In the genomic region with DNA sequence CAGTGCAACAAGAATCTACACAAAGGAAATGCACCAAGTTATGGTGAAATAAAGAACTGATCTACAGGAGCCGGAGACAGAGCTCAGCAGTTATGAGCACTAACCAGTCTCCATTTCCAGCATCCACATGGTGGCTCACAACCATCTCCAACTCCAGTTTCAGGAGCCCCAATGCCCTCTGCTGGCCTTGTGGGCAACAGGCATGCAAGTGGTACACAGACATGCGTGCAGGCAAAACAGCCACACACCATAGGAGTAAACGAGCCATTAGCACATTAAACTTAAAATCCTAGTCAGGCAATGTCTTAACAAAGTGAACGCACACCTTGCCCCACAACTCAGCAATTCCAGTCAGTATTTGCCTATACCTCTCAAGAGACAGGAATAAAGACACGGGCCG, we compare ENCODE assay signal across 8 mouse cellular contexts. TPM values are rescaled to one million over a fixed set of nuclear protein-coding genes. Genes with fewer than 3 reads are reported as not detected.
A peak's percentile ranks its signal among the peaks of the same experiment; 100 is the strongest.
DNase-seq lines count a peak whose midpoint lies in the region; ATAC-seq and TF ChIP-seq lines count a peak whose summit lies in the region.

No protein-coding gene starts in this region.

- H3K36me3 ChIP-seq in hindbrain, postnatal 0 days (ENCODE audit: insufficient read depth, low read length): no peaks in the 10 kb centered on the region
- no peaks in the 10 kb centered on the region for H3K36me3 ChIP-seq in hindbrain, embryonic 13.5 days
- H3K36me3 ChIP-seq in liver, embryonic 14.5 days (replicated peaks; ENCODE audit: control insufficient read depth, insufficient read depth, low read depth): no peaks in the 10 kb centered on the region
- H3K36me3 ChIP-seq in forebrain, embryonic 16.5 days (ENCODE audit: control insufficient read depth, insufficient read depth): no peaks in the 10 kb centered on the region

- no peaks in the 10 kb centered on the region for H3K9me3 ChIP-seq in hindbrain, postnatal 0 days (ENCODE audit: low read length)
- no peaks in the 10 kb centered on the region for H3K9me3 ChIP-seq in hindbrain, embryonic 13.5 days
- H3K9me3 ChIP-seq in liver, embryonic 14.5 days (ENCODE audit: control insufficient read depth, low read length): no peaks in the 10 kb centered on the region
- H3K9me3 ChIP-seq in forebrain, embryonic 16.5 days (ENCODE audit: control insufficient read depth, low read length): no peaks in the 10 kb centered on the region

- no peak overlapping the region for H3K4me3 ChIP-seq in hindbrain, postnatal 0 days (ENCODE audit: low read length)
- H3K4me3 ChIP-seq in hindbrain, embryonic 13.5 days: no peak overlapping the region
- no peak overlapping the region for H3K4me3 ChIP-seq in liver, embryonic 14.5 days (ENCODE audit: insufficient read depth in 1 of 2, low read depth in 2 of 2, low read length in 2 of 2)
- no peak overlapping the region for H3K4me3 ChIP-seq in forebrain, embryonic 16.5 days (replicated peaks; ENCODE audit: low read length)

- no peak for TF ChIP-seq EP300 in liver, embryonic 14.5 days (IDR thresholded peaks at IDR 0.05; ENCODE audit: low read depth)

- H3K4me2 ChIP-seq in hindbrain, postnatal 0 days (ENCODE audit: low read depth, low read length): no peak overlapping the region
- H3K4me2 ChIP-seq in hindbrain, embryonic 13.5 days: no peak overlapping the region
- no peak overlapping the region for H3K4me2 ChIP-seq in liver, embryonic 14.5 days (ENCODE audit: low read depth)
- H3K4me2 ChIP-seq in forebrain, embryonic 16.5 days (ENCODE audit: low read length): no peak overlapping the region

- H3K27ac ChIP-seq in hindbrain, postnatal 0 days: no peak overlapping the region
- no peak overlapping the region for H3K27ac ChIP-seq in hindbrain, embryonic 13.5 days
- no peak overlapping the region for H3K27ac ChIP-seq in liver, embryonic 14.5 days
- H3K27ac ChIP-seq in forebrain, embryonic 16.5 days (ENCODE audit: low read length): no peak overlapping the region

- H3K27me3 ChIP-seq in hindbrain, postnatal 0 days (ENCODE audit: insufficient read depth, low read length): no peaks in the 10 kb centered on the region
- no peaks in the 10 kb centered on the region for H3K27me3 ChIP-seq in hindbrain, embryonic 13.5 days
- H3K27me3 ChIP-seq in liver, embryonic 14.5 days (ENCODE audit: control insufficient read depth, insufficient read depth, low read length): no peaks in the 10 kb centered on the region
- H3K27me3 ChIP-seq in forebrain, embryonic 16.5 days (replicated peaks; ENCODE audit: control insufficient read depth, insufficient read depth, low read length): no peaks in the 10 kb centered on the region

- 81% methylated on average over 6 of the region's 6 CpGs for WGBS in hindbrain, postnatal 0 days
- 86% methylated on average over 6 of the region's 6 CpGs for WGBS in hindbrain, embryonic 13.5 days
- 74% methylated on average over 6 of the region's 6 CpGs for WGBS in liver, embryonic 14.5 days (ENCODE audit: insufficient replicate concordance)
- 80% methylated on average over 6 of the region's 6 CpGs for WGBS in forebrain, embryonic 16.5 days

- TF ChIP-seq CTCF in hindbrain, postnatal 0 days (IDR thresholded peaks at IDR 0.05; ENCODE audit: low read depth): peak; percentile 61
- peak; percentile 68 for TF ChIP-seq CTCF in liver, embryonic 14.5 days (IDR thresholded peaks at IDR 0.05; ENCODE audit: low read depth)

- H3K4me1 ChIP-seq in hindbrain, postnatal 0 days (ENCODE audit: insufficient read depth, low read length): no peaks in the 10 kb centered on the region
- H3K4me1 ChIP-seq in hindbrain, embryonic 13.5 days (replicated peaks): peaks cover 1% of the 10 kb centered on the region
- H3K4me1 ChIP-seq in liver, embryonic 14.5 days (replicated peaks; ENCODE audit: control insufficient read depth in 2 of 2, insufficient read depth in 2 of 2, low read length in 1 of 2): peaks cover 3% of the 10 kb centered on the region in 2 experiments; a peak in 2 of 4 replicates
- H3K4me1 ChIP-seq in forebrain, embryonic 16.5 days (replicated peaks; ENCODE audit: control insufficient read depth, insufficient read depth, low read length): peaks cover 2% of the 10 kb centered on the region

- ATAC-seq in hindbrain, postnatal 0 days: no peak
- no peak for ATAC-seq in hindbrain, embryonic 13.5 days (ENCODE audit: low FRiP score)
- ATAC-seq in liver, embryonic 14.5 days (ENCODE audit: insufficient read depth): no peak
- ATAC-seq in forebrain, embryonic 16.5 days: no peak

- peak; percentile 23 for DNase-seq in hindbrain, postnatal 0 days (ENCODE audit: low spot score)
- DNase-seq in 3T3-L1 (ENCODE audit: low read depth, low spot score): peak; percentile 54
- peak; percentile 81 for DNase-seq in ES-CJ7 (ENCODE audit: low read depth, low spot score)
- DNase-seq in liver, embryonic 14.5 days (ENCODE audit: low read depth in 3 of 3, low spot score in 3 of 3): no peak
- DNase-seq in cerebellum, adult 9-11 months: no peak
- no peak for DNase-seq in cerebellum, adult 18-20 months

- no peak overlapping the region for H3K9ac ChIP-seq in hindbrain, postnatal 0 days (replicated peaks; ENCODE audit: low read length)
- H3K9ac ChIP-seq in hindbrain, embryonic 13.5 days: no peak overlapping the region
- no peak overlapping the region for H3K9ac ChIP-seq in liver, embryonic 14.5 days (replicated peaks)
- H3K9ac ChIP-seq in forebrain, embryonic 16.5 days (replicated peaks; ENCODE audit: low read depth, low read length): no peak overlapping the region

RNA-seq across cellular contexts. Expression of gene Map1lc3a, which starts 4.1 kb away (rescaled TPM):
- total RNA-seq in hindbrain, postnatal 0 days (2014; rRNA removed): 618 and 737 TPM in 2 replicates
- 853 and 903 TPM in 2 replicates for polyA plus RNA-seq in hindbrain, postnatal 0 days (2015; fragmentation: Nextera tagmentation; extraction: Ambion mirVana)
- 415 and 421 TPM in 2 replicates for polyA plus RNA-seq in hindbrain, embryonic 13.5 days (2015; fragmentation: Nextera tagmentation; extraction: Ambion mirVana)
- 7.7 and 9.1 TPM in 2 replicates for polyA plus RNA-seq in liver, embryonic 14.5 days (2012; rRNA removed)
- polyA plus RNA-seq in liver, embryonic 14.5 days (2014; fragmentation: Nextera tagmentation; extraction: Ambion mirVana): 16.1 and 17.8 TPM in 2 replicates
- 343 and 425 TPM in 2 replicates for polyA plus RNA-seq in forebrain, embryonic 16.5 days (2015; fragmentation: Nextera tagmentation; extraction: Ambion mirVana)

RNA-seq across cellular contexts. Expression of gene Dynlrb1, which starts 35.6 kb away (rescaled TPM):
- 264 and 266 TPM in 2 replicates for total RNA-seq in hindbrain, postnatal 0 days (2014; rRNA removed)
- 725 and 778 TPM in 2 replicates for polyA plus RNA-seq in hindbrain, postnatal 0 days (2015; fragmentation: Nextera tagmentation; extraction: Ambion mirVana)
- polyA plus RNA-seq in hindbrain, embryonic 13.5 days (2015; fragmentation: Nextera tagmentation; extraction: Ambion mirVana): 666 and 685 TPM in 2 replicates
- polyA plus RNA-seq in liver, embryonic 14.5 days (2012; rRNA removed): 101 and 178 TPM in 2 replicates
- polyA plus RNA-seq in liver, embryonic 14.5 days (2014; fragmentation: Nextera tagmentation; extraction: Ambion mirVana): 149 and 154 TPM in 2 replicates
- 621 and 677 TPM in 2 replicates for polyA plus RNA-seq in forebrain, embryonic 16.5 days (2015; fragmentation: Nextera tagmentation; extraction: Ambion mirVana)

Comparison
In these comparisons a context has a peak if more than half of its experiments do, and no peak if none do; other contexts are left out.
1. DNase-seq: peak in hindbrain, postnatal 0 days (single experiment), 3T3-L1 (single experiment) and ES-CJ7 (single experiment); none in liver, embryonic 14.5 days (0 of 3), cerebellum, adult 9-11 months (single experiment) and cerebellum, adult 18-20 months (0 of 2).
2. RNA of gene Map1lc3a, which starts 4.1 kb away (polyA plus RNA-seq): 853 to 903 TPM in hindbrain, postnatal 0 days, 343 to 425 TPM in forebrain, embryonic 16.5 days and 415 to 421 TPM in hindbrain, embryonic 13.5 days; 7.7 to 17.8 TPM in liver, embryonic 14.5 days; every median in the first group is over 10 times any median in the second.